Mouse (Mus musculus) layer of hippocampus, postnatal 25 days (tissue): Measurements from ENCODE around the gene Slc25a25. TPM values are rescaled to one million over a fixed set of nuclear protein-coding genes. Genes with fewer than 3 reads are reported as not detected.
"Not testable (repeated sequence)": the region's sequence is repeated elsewhere in the genome, so short reads cannot be mapped to it uniquely, and the experiment has no call there.

Source experiments
- DNase-seq, 2 experiments: peaks; one replicate each; pipeline ENCODE4 v3.0.0; 2022; ENCODE audit warnings: mixed read lengths in 2 of 2, low spot score in 1 of 2; ENCODE audit errors: extremely low spot score in 1 of 2
- total RNA-seq, 2 experiments: library from RNA; stranded (reverse); gene quantifications; 2 replicates each; pipeline ENCODE4 v1.2.3; 2021

The Slc25a25 gene
- total RNA-seq = 10 to 100 TPM; 53.5 to 55.2 TPM

GRCm38 (mm10) chr2:32450881-32451844 lies at the start of gene Slc25a25:
TSS of gene Slc25a25 (minus strand) at chr2:32451445.
- DNase-seq = peak; percentile 93 to 95

- no peak for DNase-seq
These were observed 49.2 kb upstream of the Slc25a25 start for GRCm38 (mm10) chr2:32500461-32500860.

- no peak for DNase-seq
These were observed 48.1 kb upstream of the Slc25a25 start for GRCm38 (mm10) chr2:32499365-32499764.

GRCm38 (mm10) chr2:32496190-32496589 lies 44.9 kb upstream of the Slc25a25 start:
- DNase-seq = no peak

- no peak for DNase-seq
These were observed 44.0 kb upstream of the Slc25a25 start for GRCm38 (mm10) chr2:32495185-32495726.

GRCm38 (mm10) chr2:32494522-32494921 lies 43.3 kb upstream of the Slc25a25 start:
- no peak for DNase-seq

GRCm38 (mm10) chr2:32493301-32493701 lies 42.1 kb upstream of the Slc25a25 start:
- no peak for DNase-seq

- no peak for DNase-seq
These were observed 41.4 kb upstream of the Slc25a25 start for GRCm38 (mm10) chr2:32492661-32493060.

GRCm38 (mm10) chr2:32490730-32491129 lies 39.5 kb upstream of the Slc25a25 start:
- DNase-seq = not testable (repeated sequence)

- peak; percentile 44 to 69 for DNase-seq
These were observed 37.4 kb upstream of the Slc25a25 start for GRCm38 (mm10) chr2:32488679-32489078.

- peak; percentile 85 to 98 for DNase-seq
These were observed 35.9 kb upstream of the Slc25a25 start for GRCm38 (mm10) chr2:32487124-32487623.

- no peak for DNase-seq
These were observed 34.9 kb upstream of the Slc25a25 start for GRCm38 (mm10) chr2:32486155-32486554.

GRCm38 (mm10) chr2:32485751-32486150 lies 34.5 kb upstream of the Slc25a25 start:
- no peak for DNase-seq

GRCm38 (mm10) chr2:32484933-32485332 lies 33.7 kb upstream of the Slc25a25 start:
- no peak for DNase-seq

- no peak for DNase-seq
These were observed 32.1 kb upstream of the Slc25a25 start for GRCm38 (mm10) chr2:32483179-32483875.

GRCm38 (mm10) chr2:32482351-32482750 lies 31.1 kb upstream of the Slc25a25 start:
- DNase-seq = no peak

- DNase-seq = not testable (repeated sequence)
These were observed 24.1 kb upstream of the Slc25a25 start for GRCm38 (mm10) chr2:32475361-32475760.

- no peak for DNase-seq
These were observed 20.4 kb upstream of the Slc25a25 start for GRCm38 (mm10) chr2:32471681-32472061.

- no peak for DNase-seq
These were observed 19.9 kb upstream of the Slc25a25 start for GRCm38 (mm10) chr2:32471001-32471680.

GRCm38 (mm10) chr2:32464212-32464891 lies 13.1 kb upstream of the Slc25a25 start:
- DNase-seq = no peak
